Mouse (Mus musculus): ENCODE results near the gene Gse1. TPM values are rescaled to one million over a fixed set of nuclear protein-coding genes. Genes with fewer than 3 reads are reported as not detected.

The Gse1 gene
- polyA plus RNA-seq, 1 experiment from 2014 or later = 25.3 TPM

DNA sequence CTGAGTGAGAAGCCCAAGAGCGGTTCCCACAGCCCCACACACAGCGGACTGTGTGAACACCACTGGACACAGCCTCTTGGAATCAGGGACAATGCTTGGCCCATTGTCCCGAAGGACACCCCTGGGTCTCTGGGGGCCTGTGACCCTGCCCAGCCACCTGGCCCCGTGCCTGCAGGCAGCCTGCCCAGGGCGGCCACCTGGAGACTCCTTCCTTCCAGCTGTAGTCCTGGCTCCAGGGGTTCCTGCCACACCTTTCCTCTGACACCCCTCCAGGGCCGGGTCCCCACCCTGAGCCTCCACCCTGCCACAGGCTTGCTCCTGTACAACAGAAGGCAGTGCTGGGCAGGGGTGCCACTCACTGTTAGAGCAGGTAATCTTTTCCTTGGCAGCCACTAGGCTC is 39.7 kb upstream of the Gse1 start:
- Histone ChIP-seq H3K4me2 (no peak overlapping the region), H3K36me3 (ENCODE audit: control insufficient read depth, insufficient read depth, low read length) (no peaks in the 10 kb centered on the region), H3K27ac (ENCODE audit: low read depth, low read length) (no peak overlapping the region), H3K9ac (ENCODE audit: low read depth, low read length) (no peak overlapping the region), H3K4me3 (ENCODE audit: low read depth, low read length) (no peak overlapping the region), H3K27me3 (replicated peaks; ENCODE audit: control insufficient read depth, insufficient read depth, low read length) (no peaks in the 10 kb centered on the region), H3K9me3 (ENCODE audit: control insufficient read depth, low read length) (no peaks in the 10 kb centered on the region), H3K4me1 (replicated peaks; ENCODE audit: control insufficient read depth, insufficient read depth, low read length) (peaks cover 3% of the 10 kb centered on the region)
- ATAC-seq (replicated peaks; ENCODE audit: low FRiP score) = no peak
- 76% methylated on average over 6 of the region's 6 CpGs for WGBS
- DNase-seq (ENCODE audit: low spot score) = no peak

- WGBS = 73% methylated on average over 6 of the region's 6 CpGs
- ATAC-seq (replicated peaks; ENCODE audit: low FRiP score) = no peak
- peaks cover 3% of the 10 kb centered on the region for H3K4me1 ChIP-seq (replicated peaks; ENCODE audit: control insufficient read depth, insufficient read depth, low read length)
Measured at GRCm38 (mm10) chr8:120189440-120189839, 38.8 kb upstream of the Gse1 start.

DNA sequence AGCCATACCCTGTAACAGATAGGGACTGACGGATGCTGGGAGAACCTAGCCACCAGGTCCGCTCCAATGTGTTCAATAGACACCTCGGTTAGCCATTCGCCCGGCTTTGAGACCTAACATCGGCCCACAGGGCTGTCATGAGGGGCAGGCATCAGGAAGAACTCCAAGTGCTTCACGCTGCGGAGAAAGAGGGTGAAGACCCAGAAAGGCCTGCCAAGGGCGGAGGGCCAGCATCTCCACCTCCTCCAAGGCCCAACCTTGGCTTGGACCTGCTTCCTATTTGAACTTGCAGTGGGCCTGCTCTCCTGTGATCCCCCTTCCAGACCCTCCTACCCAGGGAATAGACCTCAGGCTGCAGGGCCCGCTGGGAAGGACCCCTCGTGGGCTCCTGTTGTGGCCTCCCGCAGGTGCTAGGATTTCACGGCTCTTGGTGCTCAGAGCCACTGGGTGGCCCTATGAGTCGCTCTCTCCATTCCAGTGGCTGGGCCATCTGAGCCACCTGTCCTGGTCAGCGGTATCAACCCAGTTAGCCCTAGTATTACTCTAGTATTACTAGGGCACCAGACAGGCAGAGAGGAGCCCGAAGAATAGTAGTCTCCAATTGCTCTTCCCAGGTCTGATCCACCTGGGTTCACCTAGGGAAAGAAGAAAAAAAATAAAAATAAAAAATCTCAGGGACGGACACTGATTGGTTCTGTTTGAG is 38.0 kb upstream of the Gse1 start:
- DNase-seq (ENCODE audit: low spot score) = no peak
- no peaks in the 10 kb centered on the region for H3K9me3 ChIP-seq (ENCODE audit: control insufficient read depth, low read length)
- H3K4me2 ChIP-seq = no peak overlapping the region
- 76% methylated on average over 17 of the region's 17 CpGs for WGBS
- no peak overlapping the region for H3K4me3 ChIP-seq (ENCODE audit: low read depth, low read length)
- no peak overlapping the region for H3K9ac ChIP-seq (ENCODE audit: low read depth, low read length)
- H3K27ac ChIP-seq (ENCODE audit: low read depth, low read length) = no peak overlapping the region
- ATAC-seq (replicated peaks; ENCODE audit: low FRiP score) = no peak
- peaks cover 2% of the 10 kb centered on the region for H3K4me1 ChIP-seq (replicated peaks; ENCODE audit: control insufficient read depth, insufficient read depth, low read length)
- H3K36me3 ChIP-seq (ENCODE audit: control insufficient read depth, insufficient read depth, low read length) = no peaks in the 10 kb centered on the region
- H3K27me3 ChIP-seq (replicated peaks; ENCODE audit: control insufficient read depth, insufficient read depth, low read length) = no peaks in the 10 kb centered on the region

More at GRCm38 (mm10) chr8:120189440-120189839, 38.8 kb upstream of the Gse1 start:
- Histone ChIP-seq H3K36me3 (ENCODE audit: control insufficient read depth, insufficient read depth, low read length) (no peaks in the 10 kb centered on the region), H3K27me3 (replicated peaks; ENCODE audit: control insufficient read depth, insufficient read depth, low read length) (no peaks in the 10 kb centered on the region), H3K4me3 (ENCODE audit: low read depth, low read length) (no peak overlapping the region), H3K27ac (ENCODE audit: low read depth, low read length) (no peak overlapping the region), H3K4me2 (no peak overlapping the region), H3K9me3 (ENCODE audit: control insufficient read depth, low read length) (no peaks in the 10 kb centered on the region), H3K9ac (ENCODE audit: low read depth, low read length) (no peak overlapping the region)
- DNase-seq (ENCODE audit: low spot score) = no peak

DNA sequence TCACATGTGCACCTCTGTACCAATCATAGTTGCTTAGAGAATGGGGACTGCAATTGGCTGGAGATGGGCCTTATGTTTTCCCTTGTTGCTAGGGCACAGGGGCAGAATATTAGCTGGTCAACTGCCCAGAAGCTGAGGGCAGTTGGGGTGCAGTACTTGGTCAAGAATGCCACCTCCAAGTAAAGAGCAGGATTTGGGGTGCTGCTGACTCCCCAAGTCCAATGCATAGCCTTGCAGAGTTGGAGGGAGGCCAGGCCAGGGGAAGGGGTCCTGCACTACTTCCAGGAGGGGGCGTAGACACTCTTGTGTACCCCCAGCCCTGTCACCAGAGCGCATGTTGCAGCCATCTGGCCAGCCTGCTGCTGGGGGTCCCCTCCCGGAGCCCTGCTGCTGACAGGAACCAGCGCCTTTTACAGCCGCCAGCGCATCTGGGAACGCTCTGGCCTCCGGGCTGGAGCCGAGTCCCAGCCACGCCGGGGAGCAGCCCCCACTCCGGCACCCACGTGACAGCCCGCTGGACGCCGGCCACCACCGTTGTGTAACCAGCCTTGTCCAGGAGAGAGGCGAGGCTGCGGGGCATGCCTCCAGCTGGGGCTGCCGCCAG is 37.3 kb upstream of the Gse1 start:
- Histone ChIP-seq H3K27me3 (replicated peaks; ENCODE audit: control insufficient read depth, insufficient read depth, low read length) (no peaks in the 10 kb centered on the region), H3K4me2 (peak overlapping the region; percentile 23), H3K36me3 (ENCODE audit: control insufficient read depth, insufficient read depth, low read length) (no peaks in the 10 kb centered on the region), H3K9ac (ENCODE audit: low read depth, low read length) (no peak overlapping the region; the same call in 1 of the 2 replicates), H3K4me3 (ENCODE audit: low read depth, low read length) (no peak overlapping the region), H3K27ac (ENCODE audit: low read depth, low read length) (peak overlapping the region; percentile 23; the same call in 1 of the 2 replicates), H3K4me1 (replicated peaks; ENCODE audit: control insufficient read depth, insufficient read depth, low read length) (no peaks in the 10 kb centered on the region), H3K9me3 (ENCODE audit: control insufficient read depth, low read length) (no peaks in the 10 kb centered on the region)
- DNase-seq (ENCODE audit: low spot score) (no peak), ATAC-seq (replicated peaks; ENCODE audit: low FRiP score) (no peak; the same call in 1 of the 2 replicates)
- WGBS = 50% methylated on average over 20 of the region's 20 CpGs

DNA sequence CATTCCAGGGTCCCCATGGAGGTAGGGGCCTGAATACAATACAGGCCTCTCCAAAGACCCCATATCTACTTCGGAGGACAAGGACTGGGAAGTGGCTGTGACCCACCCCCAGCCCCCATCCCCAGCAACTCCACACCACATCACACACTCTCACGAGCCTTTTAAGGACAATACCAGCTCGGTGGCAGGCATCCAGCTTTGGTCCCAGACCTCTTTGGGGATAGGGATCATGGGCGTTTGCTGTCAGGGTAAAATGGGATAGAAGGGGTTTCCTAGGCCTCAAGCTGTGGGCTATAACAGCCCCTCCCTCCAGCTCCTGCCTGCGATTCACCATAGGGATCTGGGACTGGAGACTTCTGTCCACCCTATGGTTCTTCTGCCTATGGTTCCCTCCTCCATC is 36.6 kb upstream of the Gse1 start:
- Histone ChIP-seq H3K36me3 (ENCODE audit: control insufficient read depth, insufficient read depth, low read length) (no peaks in the 10 kb centered on the region), H3K4me3 (ENCODE audit: low read depth, low read length) (no peak overlapping the region), H3K27me3 (replicated peaks; ENCODE audit: control insufficient read depth, insufficient read depth, low read length) (no peaks in the 10 kb centered on the region), H3K9me3 (ENCODE audit: control insufficient read depth, low read length) (no peaks in the 10 kb centered on the region), H3K27ac (ENCODE audit: low read depth, low read length) (no peak overlapping the region), H3K9ac (ENCODE audit: low read depth, low read length) (no peak overlapping the region), H3K4me1 (replicated peaks; ENCODE audit: control insufficient read depth, insufficient read depth, low read length) (no peaks in the 10 kb centered on the region), H3K4me2 (no peak overlapping the region)
- WGBS = 74% methylated on average over 5 of the region's 5 CpGs
- DNase-seq (ENCODE audit: low spot score) (no peak), ATAC-seq (replicated peaks; ENCODE audit: low FRiP score) (no peak)

GRCm38 (mm10) chr8:120192118-120192517 is 36.1 kb upstream of the Gse1 start:
- 94% methylated on average over 5 of the region's 5 CpGs for WGBS
- no peak for ATAC-seq (replicated peaks; ENCODE audit: low FRiP score)

DNA sequence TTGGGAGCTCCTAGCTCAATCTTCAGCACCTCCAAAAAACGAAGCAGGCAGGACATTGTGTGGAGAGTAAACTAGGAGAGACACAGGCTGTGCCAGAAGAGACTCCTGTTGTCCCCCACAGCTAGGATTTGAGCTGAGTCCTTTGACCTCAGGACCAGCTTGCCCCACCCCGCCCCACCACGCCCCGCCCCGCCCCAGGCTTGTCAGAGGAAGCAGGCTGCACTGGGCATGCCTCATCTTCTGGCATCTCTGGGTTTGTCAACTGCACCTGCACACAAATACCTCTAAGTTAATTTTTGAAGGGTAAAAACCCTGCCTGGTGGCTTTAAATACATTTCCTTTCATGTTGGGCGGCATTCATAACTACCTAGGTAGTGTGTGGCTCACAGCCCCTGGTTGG is 26.9 kb upstream of the Gse1 start:
- Histone ChIP-seq H3K4me1 (replicated peaks; ENCODE audit: control insufficient read depth, insufficient read depth, low read length) (no peaks in the 10 kb centered on the region), H3K4me3 (ENCODE audit: low read depth, low read length) (no peak overlapping the region), H3K36me3 (ENCODE audit: control insufficient read depth, insufficient read depth, low read length) (no peaks in the 10 kb centered on the region), H3K4me2 (no peak overlapping the region), H3K27ac (ENCODE audit: low read depth, low read length) (no peak overlapping the region), H3K9ac (ENCODE audit: low read depth, low read length) (no peak overlapping the region), H3K27me3 (replicated peaks; ENCODE audit: control insufficient read depth, insufficient read depth, low read length) (no peaks in the 10 kb centered on the region), H3K9me3 (ENCODE audit: control insufficient read depth, low read length) (peaks cover 4% of the 10 kb centered on the region; the same call in 1 of the 2 replicates)
- DNase-seq (ENCODE audit: low spot score) = no peak
- WGBS = 77% methylated on average over 6 of the region's 6 CpGs
- no peak for ATAC-seq (replicated peaks; ENCODE audit: low FRiP score)

More at GRCm38 (mm10) chr8:120192118-120192517, 36.1 kb upstream of the Gse1 start:
- Histone ChIP-seq H3K9ac (ENCODE audit: low read depth, low read length) (no peak overlapping the region), H3K27ac (ENCODE audit: low read depth, low read length) (no peak overlapping the region), H3K36me3 (ENCODE audit: control insufficient read depth, insufficient read depth, low read length) (no peaks in the 10 kb centered on the region), H3K27me3 (replicated peaks; ENCODE audit: control insufficient read depth, insufficient read depth, low read length) (no peaks in the 10 kb centered on the region), H3K4me2 (no peak overlapping the region), H3K9me3 (ENCODE audit: control insufficient read depth, low read length) (no peaks in the 10 kb centered on the region), H3K4me1 (replicated peaks; ENCODE audit: control insufficient read depth, insufficient read depth, low read length) (no peaks in the 10 kb centered on the region), H3K4me3 (ENCODE audit: low read depth, low read length) (no peak overlapping the region)
- DNase-seq (ENCODE audit: low spot score) = no peak

DNA sequence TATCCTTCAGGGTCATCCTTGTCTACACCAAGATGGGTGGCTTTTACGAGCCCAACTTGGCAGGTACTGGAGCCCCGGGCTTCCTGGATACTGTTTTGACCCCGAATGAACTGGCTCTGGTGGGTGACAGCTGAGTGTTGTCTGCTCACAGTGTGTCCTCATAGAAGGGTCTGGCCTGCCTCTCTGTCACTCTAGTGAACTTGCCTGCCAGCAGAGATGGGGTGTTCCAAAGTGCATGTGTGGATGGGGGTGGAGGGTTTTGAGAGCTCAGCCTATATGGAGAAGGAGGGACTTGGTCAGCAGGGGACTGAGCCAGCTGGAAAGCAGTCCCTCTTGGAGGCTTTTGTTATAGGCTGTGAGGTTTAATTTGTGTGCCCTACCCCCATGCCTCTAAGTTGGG is 25.7 kb upstream of the Gse1 start:
- Histone ChIP-seq H3K4me2 (no peak overlapping the region), H3K27ac (ENCODE audit: low read depth, low read length) (no peak overlapping the region), H3K27me3 (replicated peaks; ENCODE audit: control insufficient read depth, insufficient read depth, low read length) (no peaks in the 10 kb centered on the region), H3K4me1 (replicated peaks; ENCODE audit: control insufficient read depth, insufficient read depth, low read length) (no peaks in the 10 kb centered on the region), H3K36me3 (ENCODE audit: control insufficient read depth, insufficient read depth, low read length) (no peaks in the 10 kb centered on the region), H3K4me3 (ENCODE audit: low read depth, low read length) (no peak overlapping the region), H3K9me3 (ENCODE audit: control insufficient read depth, low read length) (peaks cover 4% of the 10 kb centered on the region; the same call in 1 of the 2 replicates), H3K9ac (ENCODE audit: low read depth, low read length) (no peak overlapping the region)
- ATAC-seq (replicated peaks; ENCODE audit: low FRiP score) = no peak
- DNase-seq (ENCODE audit: low spot score) = no peak
- WGBS = 63% methylated on average over 3 of the region's 3 CpGs

All from liver, embryonic 11.5 days (tissue).